Mouse (Mus musculus): ENCODE measurements around the gene Ap2b1. TPM values are rescaled to one million over a fixed set of nuclear protein-coding genes. Genes with fewer than 3 reads are reported as not detected.

The Ap2b1 gene
- total RNA-seq, 2 experiments from 2014 or later: 39.7 to 49.1 TPM

- DNase-seq: no peak
Measured at GRCm38 (mm10) chr11:83445001-83445400, 146.2 kb downstream of the Ap2b1 start.

- no peak for DNase-seq
Measured at GRCm38 (mm10) chr11:83447612-83448011, 148.8 kb downstream of the Ap2b1 start.

- DNase-seq: peak; percentile 31
Measured at GRCm38 (mm10) chr11:83448021-83448926, 149.4 kb downstream of the Ap2b1 start.

- DNase-seq: peak; percentile 42
Measured at GRCm38 (mm10) chr11:83448927-83449236, 150.1 kb downstream of the Ap2b1 start.

- no peak for DNase-seq
Measured at GRCm38 (mm10) chr11:83449298-83449697, 150.5 kb downstream of the Ap2b1 start.

- DNase-seq: no peak
Measured at GRCm38 (mm10) chr11:83450550-83450949, 151.7 kb downstream of the Ap2b1 start.

GRCm38 (mm10) chr11:83451281-83451680, 152.5 kb downstream of the Ap2b1 start:
- no peak for DNase-seq

GRCm38 (mm10) chr11:83454548-83454947, 155.7 kb downstream of the Ap2b1 start:
- DNase-seq: no peak

Other genes with a start within 250 kb of the Ap2b1 start
- gene Slfn2, start 233.9 kb upstream of the Ap2b1 start, total RNA-seq (2021): 1 to 10 TPM; 1.3 to 2.3 TPM
- under 1 TPM in 1 of 2 experiments, not detected in 1; 0.18 TPM for gene Slfn1, start 182.2 kb upstream of the Ap2b1 start, total RNA-seq (2021)
- under 1 TPM in 1 of 2 experiments, not detected in 1; 0.16 TPM for gene Slfn4, start 123.8 kb upstream of the Ap2b1 start, total RNA-seq (2021)
- gene Slfn3, start 107.7 kb upstream of the Ap2b1 start, total RNA-seq (2021): 1 to 10 TPM in 1 of 2 experiments, under 1 TPM in 1; 0.97 to 1.1 TPM
- under 1 TPM in 1 of 2 experiments, not detected in 1; 0.47 TPM for gene Slfn14, start 12.3 kb upstream of the Ap2b1 start, total RNA-seq (2021)
- gene Pex12, start 3.6 kb downstream of the Ap2b1 start, total RNA-seq (2021): 10 to 100 TPM; 14.5 to 19.2 TPM
- gene Rasl10b, start 110.1 kb downstream of the Ap2b1 start, total RNA-seq (2021): under 1 TPM; 0.75 to 0.81 TPM
- gene Gas2l2, start 130.4 kb downstream of the Ap2b1 start, total RNA-seq (2021): not detected
- gene 1700020L24Rik, start 138.7 kb downstream of the Ap2b1 start, total RNA-seq (2021): under 1 TPM in 1 of 2 experiments, not detected in 1; 0.29 TPM
- 1 to 10 TPM; 3.7 to 4.6 TPM for gene Mmp28, start 164.0 kb downstream of the Ap2b1 start, total RNA-seq (2021)
- 10 to 100 TPM; 21.1 to 29.7 TPM for gene Taf15, start 174.1 kb downstream of the Ap2b1 start, total RNA-seq (2021)
- not detected for gene Heatr9, start 223.2 kb downstream of the Ap2b1 start, total RNA-seq (2021)
- not detected for gene Ccl5, start 231.5 kb downstream of the Ap2b1 start, total RNA-seq (2021)